Comparison of ENCODE assay signal across 10 mouse cellular contexts in genomic region chr19:44301671-44302305, GRCm38 (mm10). TPM values are rescaled to one million over a fixed set of nuclear protein-coding genes. Genes with fewer than 3 reads are reported as not detected.
A peak's percentile ranks its signal among the peaks of the same experiment; 100 is the strongest.
DNase-seq lines count a peak whose midpoint lies in the region; ATAC-seq and TF ChIP-seq lines count a peak whose summit lies in the region.
"Had no signal": no experiment of that assay in that cellular context is flagged by ENCODE, and none has a peak within 500 bp of the region (broad histone marks: within the 10 kb centered on the region; RNA-seq: fewer than 3 reads in every experiment).

No protein-coding gene starts in this region.

- H3K36me3 ChIP-seq in heart, embryonic 10.5 days: peaks cover 98% of the 10 kb centered on the region
- H3K36me3 ChIP-seq in liver, embryonic 14.5 days (replicated peaks; ENCODE audit: control insufficient read depth, insufficient read depth, low read depth): peaks cover 90% of the 10 kb centered on the region

- WGBS in heart, embryonic 10.5 days: 79% methylated on average over 9 of the region's 9 CpGs
- WGBS in liver, embryonic 14.5 days (ENCODE audit: insufficient replicate concordance): 21% methylated on average over 9 of the region's 9 CpGs

- H3K9ac ChIP-seq in liver, embryonic 14.5 days (replicated peaks): no peak overlapping the region
- H3K9ac ChIP-seq: hindbrain, embryonic 12.5 days had no signal

- no peak overlapping the region for H3K4me3 ChIP-seq in heart, embryonic 10.5 days
- H3K4me3 ChIP-seq in liver, embryonic 14.5 days (ENCODE audit: insufficient read depth in 1 of 2, low read depth in 2 of 2, low read length in 2 of 2): no peak overlapping the region; a peak in 1 of 4 replicates
- H3K4me3 ChIP-seq: heart, adult 2 months; hindbrain, embryonic 12.5 days had no signal

- H3K27ac ChIP-seq in heart, embryonic 10.5 days: no peak overlapping the region
- H3K27ac ChIP-seq in liver, embryonic 14.5 days: peak overlapping the region; percentile 53
- H3K27ac ChIP-seq: heart, adult 2 months; hindbrain, embryonic 12.5 days had no signal

- ATAC-seq in liver, embryonic 14.5 days (ENCODE audit: insufficient read depth): peak; percentile 62

- peaks cover 42% of the 10 kb centered on the region for H3K4me1 ChIP-seq in heart, embryonic 10.5 days
- H3K4me1 ChIP-seq in liver, embryonic 14.5 days (replicated peaks; ENCODE audit: control insufficient read depth in 2 of 2, insufficient read depth in 2 of 2, low read length in 1 of 2): peaks cover 38 to 48% of the 10 kb centered on the region in 2 experiments

- H3K4me2 ChIP-seq in liver, embryonic 14.5 days (ENCODE audit: low read depth): peak overlapping the region; percentile 33

- no peak for TF ChIP-seq CTCF in liver, embryonic 14.5 days (IDR thresholded peaks at IDR 0.05; ENCODE audit: low read depth)

- H3K27me3 ChIP-seq in heart, embryonic 10.5 days (ENCODE audit: insufficient read depth, poor library complexity, severe bottlenecking): 0 out of 2 replicates have a peak, but pooled peaks cover 4% of the 10 kb centered on the region
- H3K27me3 ChIP-seq in liver, embryonic 14.5 days (ENCODE audit: control insufficient read depth, insufficient read depth, low read length): no peaks in the 10 kb centered on the region
- H3K27me3 ChIP-seq: hindbrain, embryonic 12.5 days had no signal

- H3K9me3 ChIP-seq in heart, embryonic 10.5 days: no peaks in the 10 kb centered on the region
- H3K9me3 ChIP-seq in liver, embryonic 14.5 days (ENCODE audit: control insufficient read depth, low read length): no peaks in the 10 kb centered on the region
- H3K9me3 ChIP-seq: hindbrain, embryonic 12.5 days had no signal

- peak; percentile 73 for TF ChIP-seq EP300 in liver, embryonic 14.5 days (IDR thresholded peaks at IDR 0.05; ENCODE audit: low read depth)

- intact Hi-C loops in heart, postnatal 14 days (cut with DNase I): no loop called here

- peak; percentile 69 for DNase-seq in heart, embryonic 10.5 days (ENCODE audit: low spot score)
- no peak for DNase-seq in heart, postnatal 14 days
- DNase-seq in testis, postnatal 10 days (ENCODE audit: low spot score): peak; percentile 29
- no peak for DNase-seq in testis, postnatal 14 days (ENCODE audit: low spot score)
- peak in 1 of 3 experiments; percentile 54 for DNase-seq in liver, embryonic 14.5 days (ENCODE audit: low read depth in 3 of 3, low spot score in 3 of 3)
- no peak for DNase-seq in kidney, postnatal 14 days
- DNase-seq in layer of hippocampus, postnatal 10 days (ENCODE audit: low spot score in 2 of 2): no peak
- DNase-seq: heart, adult 2 months had no signal

RNA-seq across cellular contexts. Expression of gene Scd2, which starts 8.3 kb away (rescaled TPM):
- 195 and 207 TPM in 2 replicates for polyA plus RNA-seq in heart, embryonic 10.5 days (2016; fragmentation: Nextera tagmentation; extraction: Ambion mirVana)
- total RNA-seq in heart, postnatal 14 days (2021): 10 to 100 TPM; 24.8 to 27.2 TPM
- polyA plus RNA-seq in liver, embryonic 14.5 days (2012; rRNA removed): 84.0 and 116 TPM in 2 replicates
- polyA plus RNA-seq in liver, embryonic 14.5 days (2014; fragmentation: Nextera tagmentation; extraction: Ambion mirVana): 80.4 and 95.4 TPM in 2 replicates
- total RNA-seq in layer of hippocampus, postnatal 10 days (2021): 100 to 1,000 TPM; 715 to 736 TPM

RNA-seq across cellular contexts. Expression of gene Scd4, which starts 31.1 kb away (rescaled TPM):
- polyA plus RNA-seq in heart, embryonic 10.5 days (2016; fragmentation: Nextera tagmentation; extraction: Ambion mirVana): 0.06 and 0.16 TPM in 2 replicates
- total RNA-seq in heart, postnatal 14 days (2021): 10 to 100 TPM; 13.1 to 14.0 TPM
- polyA plus RNA-seq in liver, embryonic 14.5 days (2012; rRNA removed): 0.04 and 0.08 TPM in 2 replicates
- 0.09 TPM in 1 of 2 replicates, not detected in the other for polyA plus RNA-seq in liver, embryonic 14.5 days (2014; fragmentation: Nextera tagmentation; extraction: Ambion mirVana)
- total RNA-seq in layer of hippocampus, postnatal 10 days (2021): 1 to 10 TPM; 1.5 to 2.8 TPM
- total RNA-seq: monocyte, adult 5-6 weeks had no signal

Comparison
In these comparisons a context has a peak if more than half of its experiments do, and no peak if none do; other contexts are left out.
1. DNase-seq: peak in heart, embryonic 10.5 days (single experiment) and testis, postnatal 10 days (single experiment); none in heart, postnatal 14 days (0 of 2), testis, postnatal 14 days (single experiment), kidney, postnatal 14 days (single experiment) and layer of hippocampus, postnatal 10 days (0 of 2).
2. RNA of gene Scd2, which starts 8.3 kb away (total RNA-seq): 715 to 736 TPM in layer of hippocampus, postnatal 10 days; 24.8 to 27.2 TPM in heart, postnatal 14 days; every median in the first group is over 10 times any median in the second.